Mouse (Mus musculus) neural tube, postnatal 0 days (tissue): ENCODE results near the gene Slfn2. TPM values are rescaled to one million over a fixed set of nuclear protein-coding genes. Genes with fewer than 3 reads are reported as not detected.

Experiments used
- microRNA-seq: library from miRNA; unstranded; fragments of <30 nt; microRNA quantifications from one replicate; pipeline ENCODE4, GENCODE M21; 2016
- polyA plus RNA-seq: library from polyadenylated mRNA; unstranded; fragments of >200 nt; fragmentation: Nextera tagmentation; extraction: Ambion mirVana; gene quantifications from 2 replicates; pipeline ENCODE4 v1.2.1, GENCODE M21; 2015

The Slfn2 gene
- 3.1 and 3.2 TPM in 2 replicates for polyA plus RNA-seq

DNA sequence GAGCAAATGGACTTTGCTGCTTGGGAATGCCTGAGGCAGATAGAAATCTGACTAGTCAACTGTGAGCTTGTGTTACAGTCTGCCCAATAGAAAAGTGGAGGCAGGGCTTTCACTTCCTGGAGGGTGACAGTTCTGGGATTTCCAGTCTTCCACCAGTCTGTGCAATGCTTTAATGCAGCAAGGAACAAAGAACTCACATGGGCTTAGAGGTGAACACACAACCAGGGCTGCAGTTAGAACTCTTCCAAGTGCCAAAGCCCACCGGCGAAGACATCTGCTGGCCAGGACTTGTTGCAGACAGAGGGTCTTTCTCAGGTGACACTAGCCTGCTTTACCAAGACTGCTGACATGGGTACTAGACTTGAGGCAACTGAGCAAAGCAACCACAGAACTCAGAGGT lies at the start of gene Slfn2:
Gene Slfn2 (plus strand): TSS at position 167 of the 400 bp plus-strand sequence.

DNA sequence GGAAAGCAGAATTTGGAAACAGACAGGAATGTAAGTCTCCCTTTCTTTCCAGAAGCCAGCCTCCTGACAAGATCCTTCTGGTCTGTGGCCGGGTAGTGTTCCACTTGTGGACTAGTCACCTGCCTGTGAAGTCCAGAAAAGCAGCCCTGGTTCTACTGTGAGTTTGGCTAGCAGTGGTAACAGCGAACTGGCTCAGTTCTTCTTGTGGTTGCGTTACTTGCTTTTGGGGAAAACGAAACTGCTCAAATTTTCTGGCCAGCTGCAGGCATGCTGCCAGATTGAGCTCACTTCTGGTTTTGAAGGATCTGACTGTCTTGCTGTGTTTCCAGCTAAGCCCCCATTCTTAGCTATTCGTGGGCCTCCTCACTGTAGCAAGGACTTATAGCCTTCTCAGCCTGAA lies 44.3 kb upstream of the Slfn2 start, which contains the start of gene Slfn8:
Gene Slfn8 (minus strand): TSS at position 190 of the 400 bp plus-strand sequence.

DNA sequence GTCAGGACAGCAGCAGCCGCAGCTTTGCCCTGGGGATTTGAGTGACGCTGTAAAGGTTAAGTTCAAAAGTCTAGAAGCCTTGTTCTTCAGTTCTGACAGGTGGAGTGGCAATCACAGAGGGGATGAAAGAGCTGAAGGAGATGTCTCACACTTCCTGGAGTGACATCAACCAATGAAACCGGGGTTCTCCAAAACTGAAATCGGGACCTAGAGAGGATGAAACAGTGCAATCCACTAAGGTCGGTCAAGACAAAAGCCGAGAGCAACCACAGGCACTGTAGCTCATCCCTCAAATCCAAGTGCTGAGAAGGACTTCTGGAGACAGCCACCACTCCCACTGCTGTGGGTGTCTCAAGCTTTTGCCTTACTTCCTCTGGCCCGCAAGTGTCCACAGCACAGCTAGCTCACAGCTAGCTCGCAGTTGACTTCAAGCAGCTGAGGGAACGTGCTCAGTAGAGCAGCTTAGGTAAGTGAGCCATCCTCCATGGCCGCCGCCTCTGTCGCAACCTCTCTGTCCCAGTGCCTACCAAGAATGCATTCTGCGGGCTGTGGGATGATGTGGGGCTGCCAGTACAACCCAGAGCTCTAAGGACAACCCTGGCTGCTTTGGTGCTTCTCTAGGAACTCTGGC lies 51.8 kb downstream of the Slfn2 start, which contains the start of gene Slfn1:
Gene Slfn1 (plus strand): TSS at position 253 of the 631 bp plus-strand sequence.

Small RNA genes within 50 kb of the gene (microRNA-seq; reads per million reads assigned to microRNA genes)
- gene Gm27598 = not detected

Other genes with a start within 250 kb of the Slfn2 start
- 3.2 and 4.4 TPM in 2 replicates for gene Rffl, start 193.9 kb upstream of the Slfn2 start, polyA plus RNA-seq
- gene Rad51d, start 174.5 kb upstream of the Slfn2 start, polyA plus RNA-seq = 10.1 and 10.7 TPM in 2 replicates
- 0.18 and 0.51 TPM in 2 replicates for gene Fndc8, start 173.0 kb upstream of the Slfn2 start, polyA plus RNA-seq
- gene Nle1, start 156.7 kb upstream of the Slfn2 start, polyA plus RNA-seq = 24.9 and 25.3 TPM in 2 replicates
- 1.9 and 2.0 TPM in 2 replicates for gene Unc45b, start 154.6 kb upstream of the Slfn2 start, polyA plus RNA-seq
- 2.7 and 3.5 TPM in 2 replicates for gene Slfn5, start 113.8 kb upstream of the Slfn2 start, polyA plus RNA-seq
- 1.3 and 1.7 TPM in 2 replicates for gene Slfn9, start 73.3 kb upstream of the Slfn2 start, polyA plus RNA-seq
- gene Slfn8, start 44.3 kb upstream of the Slfn2 start, polyA plus RNA-seq = 0.31 and 0.41 TPM in 2 replicates
- gene Slfn1, start 51.7 kb downstream of the Slfn2 start, polyA plus RNA-seq = 0.13 TPM in 1 of 2 replicates, not detected in the other
- gene Slfn4, start 110.1 kb downstream of the Slfn2 start, polyA plus RNA-seq = 0.09 and 0.22 TPM in 2 replicates
- 0.11 and 0.21 TPM in 2 replicates for gene Slfn3, start 126.2 kb downstream of the Slfn2 start, polyA plus RNA-seq
- not detected in 2 replicates for gene Slfn14, start 221.6 kb downstream of the Slfn2 start, polyA plus RNA-seq
- 71.7 and 77.4 TPM in 2 replicates for gene Ap2b1, start 233.9 kb downstream of the Slfn2 start, polyA plus RNA-seq
- gene Pex12, start 237.5 kb downstream of the Slfn2 start, polyA plus RNA-seq = 11.0 and 11.5 TPM in 2 replicates